Mouse (Mus musculus): ENCODE measurements around the gene Vmn1r170. TPM values are rescaled to one million over a fixed set of nuclear protein-coding genes. Genes with fewer than 3 reads are reported as not detected.
"Not testable (repeated sequence)": the region's sequence is repeated elsewhere in the genome, so short reads cannot be mapped to it uniquely, and the experiment has no call there.

Vmn1r170 gene
- polyA plus RNA-seq (2014; fragmentation: Nextera tagmentation; extraction: Ambion mirVana) = not detected in 2 replicates

GRCm38 (mm10) chr7:23605875-23606274, at the start of gene Vmn1r170:
Vmn1r170 (plus strand) TSS chr7:23606175.
- not testable (repeated sequence) for H3K4me1 ChIP-seq (replicated peaks; ENCODE audit: control insufficient read depth, insufficient read depth, low read length); ATAC-seq (replicated peaks; ENCODE audit: low FRiP score, low TSS enrichment, low read depth); H3K9me3 ChIP-seq (ENCODE audit: control insufficient read depth, low read length); H3K27me3 ChIP-seq (replicated peaks; ENCODE audit: control insufficient read depth, insufficient read depth, low read length); H3K36me3 ChIP-seq (ENCODE audit: control insufficient read depth, insufficient read depth, low read length); H3K4me2 ChIP-seq (ENCODE audit: low read length); H3K27ac ChIP-seq (ENCODE audit: low read depth); DNase-seq (ENCODE audit: low spot score); H3K4me3 ChIP-seq (ENCODE audit: low read depth, low read length); H3K9ac ChIP-seq (ENCODE audit: low read length)
- WGBS = 33% methylated on average over 1 of the region's 1 CpGs

GRCm38 (mm10) chr7:23575226-23575625, 30.7 kb upstream of the Vmn1r170 start, which contains the start of gene Vmn1r169:
Vmn1r169 (plus strand) TSS chr7:23575526.
- 50% methylated on average over 1 of the region's 2 CpGs for WGBS
- H3K4me3 ChIP-seq (ENCODE audit: low read depth, low read length); H3K36me3 ChIP-seq (ENCODE audit: control insufficient read depth, insufficient read depth, low read length); ATAC-seq (replicated peaks; ENCODE audit: low FRiP score, low TSS enrichment, low read depth); DNase-seq (ENCODE audit: low spot score); H3K27ac ChIP-seq (ENCODE audit: low read depth); H3K4me1 ChIP-seq (replicated peaks; ENCODE audit: control insufficient read depth, insufficient read depth, low read length); H3K9ac ChIP-seq (ENCODE audit: low read length); H3K27me3 ChIP-seq (replicated peaks; ENCODE audit: control insufficient read depth, insufficient read depth, low read length); H3K9me3 ChIP-seq (ENCODE audit: control insufficient read depth, low read length); H3K4me2 ChIP-seq (ENCODE audit: low read length): not testable (repeated sequence)

GRCm38 (mm10) chr7:23630422-23630821, 24.4 kb downstream of the Vmn1r170 start, which contains the start of gene Vmn1r171:
Vmn1r171 (plus strand) TSS chr7:23630722.
- Histone ChIP-seq H3K4me2 (ENCODE audit: low read length) (no peak within 1 kb of the TSS), H3K27me3 (replicated peaks; ENCODE audit: control insufficient read depth, insufficient read depth, low read length) (no peaks in the 10 kb centered on the region), H3K4me3 (ENCODE audit: low read depth, low read length) (no peak within 1 kb of the TSS), H3K36me3 (ENCODE audit: control insufficient read depth, insufficient read depth, low read length) (no peaks in the 10 kb centered on the region), H3K4me1 (replicated peaks; ENCODE audit: control insufficient read depth, insufficient read depth, low read length) (no peaks in the 10 kb centered on the region), H3K27ac (ENCODE audit: low read depth) (no peak within 1 kb of the TSS), H3K9me3 (ENCODE audit: control insufficient read depth, low read length) (peaks cover 4% of the 10 kb centered on the region; the same call in 1 of the 2 replicates), H3K9ac (ENCODE audit: low read length) (no peak within 1 kb of the TSS)
- ATAC-seq (replicated peaks; ENCODE audit: low FRiP score, low TSS enrichment, low read depth) (no peak), DNase-seq (ENCODE audit: low spot score) (no peak)

Other genes with a start within 250 kb of the Vmn1r170 start
- gene Nlrp5, start 220.3 kb upstream of the Vmn1r170 start, polyA plus RNA-seq (2014; fragmentation: Nextera tagmentation; extraction: Ambion mirVana) = not detected in 2 replicates
- gene Vmn1r167, start 99.0 kb upstream of the Vmn1r170 start, polyA plus RNA-seq (2014; fragmentation: Nextera tagmentation; extraction: Ambion mirVana) = not detected in 2 replicates
- gene Vmn1r168, start 66.4 kb upstream of the Vmn1r170 start, polyA plus RNA-seq (2014; fragmentation: Nextera tagmentation; extraction: Ambion mirVana) = not detected in 2 replicates
- gene Vmn1r169, start 30.6 kb upstream of the Vmn1r170 start, polyA plus RNA-seq (2014; fragmentation: Nextera tagmentation; extraction: Ambion mirVana) = not detected in 2 replicates
- gene Vmn1r171, start 24.5 kb downstream of the Vmn1r170 start, polyA plus RNA-seq (2014; fragmentation: Nextera tagmentation; extraction: Ambion mirVana) = not detected in 2 replicates
- gene Vmn1r172, start 52.1 kb downstream of the Vmn1r170 start, polyA plus RNA-seq (2014; fragmentation: Nextera tagmentation; extraction: Ambion mirVana) = not detected in 2 replicates
- gene Vmn1r173, start 94.5 kb downstream of the Vmn1r170 start, polyA plus RNA-seq (2014; fragmentation: Nextera tagmentation; extraction: Ambion mirVana) = not detected in 2 replicates
- not detected in 2 replicates for gene Vmn1r174, start 146.1 kb downstream of the Vmn1r170 start, polyA plus RNA-seq (2014; fragmentation: Nextera tagmentation; extraction: Ambion mirVana)
- gene Vmn1r175, start 204.5 kb downstream of the Vmn1r170 start, polyA plus RNA-seq (2014; fragmentation: Nextera tagmentation; extraction: Ambion mirVana) = not detected in 2 replicates
- gene Vmn1r176, start 231.2 kb downstream of the Vmn1r170 start, polyA plus RNA-seq (2014; fragmentation: Nextera tagmentation; extraction: Ambion mirVana) = not detected in 2 replicates